ENCODE assay signal across 12 mouse cellular contexts in the genomic region with DNA sequence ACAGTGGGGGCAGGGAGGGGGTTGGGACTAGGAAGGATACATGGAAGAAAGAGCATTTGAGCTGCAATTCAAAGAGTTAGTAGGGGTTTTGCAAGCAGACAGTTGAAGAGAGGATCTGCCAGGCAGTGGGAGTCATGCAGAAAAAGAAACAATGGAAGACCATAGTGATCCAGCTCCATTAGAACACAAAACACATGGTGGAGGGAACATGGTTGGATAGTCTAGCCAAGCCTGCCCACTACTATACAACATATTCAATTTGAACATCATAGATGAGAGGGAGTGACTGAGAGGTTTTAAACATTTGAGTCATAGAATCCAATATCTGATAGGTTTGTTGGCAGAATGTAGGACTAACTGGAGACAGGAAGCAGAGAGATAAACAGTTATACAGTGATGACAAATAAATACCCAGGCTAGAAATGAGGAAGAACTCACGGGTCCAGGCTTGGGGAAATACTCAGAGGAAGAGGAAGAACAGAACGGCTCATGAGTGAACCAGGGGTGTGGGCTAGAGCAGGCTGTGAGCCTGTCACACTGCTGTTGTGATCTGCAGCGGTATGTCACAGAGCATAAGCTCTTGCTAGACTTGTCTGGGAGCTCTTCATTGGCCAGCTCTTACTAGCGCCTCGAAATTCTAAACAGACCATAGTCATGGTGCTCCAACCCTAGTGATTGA.
"Had no signal": no experiment of that assay in that cellular context is flagged by ENCODE, and none has a peak within 500 bp of the region (broad histone marks: within the 10 kb centered on the region; RNA-seq: fewer than 3 reads in every experiment).

No protein-coding gene starts in this region.

- ATAC-seq: intestine, embryonic 16.5 days; liver, embryonic 12.5 days; midbrain, embryonic 15.5 days had no signal

- DNase-seq: kidney, adult 18-20 months; kidney, adult 9 months; kidney, postnatal 14 days; kidney, postnatal 4 days; liver; lung, adult 18-20 months; lung, postnatal 10 days; lung, postnatal 36 days; thymus, postnatal 25 days had no signal
